Mouse (Mus musculus): ENCODE measurements around the gene Eya4. TPM values are rescaled to one million over a fixed set of nuclear protein-coding genes. Genes with fewer than 3 reads are reported as not detected.
A peak's percentile ranks its signal among the peaks of the same experiment; 100 is the strongest.

Eya4 gene
- polyA plus RNA-seq, 1 experiment from 2014 or later: 0.77 TPM

- no peak overlapping the region for H3K4me2 ChIP-seq (ENCODE audit: low read length)
- no peaks in the 10 kb centered on the region for H3K9me3 ChIP-seq (ENCODE audit: control insufficient read depth, low read length)
- no peaks in the 10 kb centered on the region for H3K36me3 ChIP-seq (ENCODE audit: control insufficient read depth, insufficient read depth, low read length)
- H3K4me1 ChIP-seq (replicated peaks; ENCODE audit: control insufficient read depth, insufficient read depth, low read length): 0 out of 2 replicates have a peak, but pooled peaks cover 7% of the 10 kb centered on the region
- ATAC-seq (replicated peaks; ENCODE audit: low FRiP score, low TSS enrichment, low read depth) (no peak), DNase-seq (ENCODE audit: low spot score) (no peak)
- H3K27ac ChIP-seq (ENCODE audit: low read depth): no peak overlapping the region
- no peak overlapping the region for H3K4me3 ChIP-seq (ENCODE audit: low read depth, low read length)
- no peaks in the 10 kb centered on the region for H3K27me3 ChIP-seq (replicated peaks; ENCODE audit: control insufficient read depth, insufficient read depth, low read length)
- 30% methylated on average over 4 of the region's 4 CpGs for WGBS
- H3K9ac ChIP-seq (ENCODE audit: low read length): no peak overlapping the region
Observed at GRCm38 (mm10) chr10:23081548-23081828, 269.1 kb downstream of the Eya4 start.

GRCm38 (mm10) chr10:23080749-23081547 lies 269.6 kb downstream of the Eya4 start:
- 0 out of 2 replicates have a peak, but pooled peaks cover 7% of the 10 kb centered on the region for H3K4me1 ChIP-seq (replicated peaks; ENCODE audit: control insufficient read depth, insufficient read depth, low read length)
- no peaks in the 10 kb centered on the region for H3K27me3 ChIP-seq (replicated peaks; ENCODE audit: control insufficient read depth, insufficient read depth, low read length)
- H3K4me3 ChIP-seq (ENCODE audit: low read depth, low read length): no peak overlapping the region
- H3K4me2 ChIP-seq (ENCODE audit: low read length): 0 out of 2 replicates have a peak overlapping the region, but pooled peaks have one; percentile 6
- H3K9ac ChIP-seq (ENCODE audit: low read length): no peak overlapping the region
- no peaks in the 10 kb centered on the region for H3K36me3 ChIP-seq (ENCODE audit: control insufficient read depth, insufficient read depth, low read length)
- no peaks in the 10 kb centered on the region for H3K9me3 ChIP-seq (ENCODE audit: control insufficient read depth, low read length)
- 37% methylated on average over 24 of the region's 24 CpGs for WGBS
- H3K27ac ChIP-seq (ENCODE audit: low read depth): peak overlapping the region; percentile 40; the same call in 1 of the 2 replicates
- no peak; the same call in 1 of the 2 replicates for ATAC-seq (replicated peaks; ENCODE audit: low FRiP score, low TSS enrichment, low read depth)
- DNase-seq (ENCODE audit: low spot score): peak; percentile 98

- ATAC-seq (replicated peaks; ENCODE audit: low FRiP score, low TSS enrichment, low read depth) (0 out of 2 replicates have a peak, but pooled peaks have one; percentile 38), DNase-seq (ENCODE audit: low spot score) (peak; percentile 79)
- Histone ChIP-seq H3K27me3 (replicated peaks; ENCODE audit: control insufficient read depth, insufficient read depth, low read length) (no peaks in the 10 kb centered on the region), H3K27ac (ENCODE audit: low read depth) (peak overlapping the region; percentile 68), H3K36me3 (ENCODE audit: control insufficient read depth, insufficient read depth, low read length) (no peaks in the 10 kb centered on the region), H3K4me2 (ENCODE audit: low read length) (peak overlapping the region; percentile 61), H3K9me3 (ENCODE audit: control insufficient read depth, low read length) (no peaks in the 10 kb centered on the region), H3K9ac (ENCODE audit: low read length) (peak overlapping the region; percentile 45), H3K4me3 (ENCODE audit: low read depth, low read length) (peak overlapping the region; percentile 27), H3K4me1 (replicated peaks; ENCODE audit: control insufficient read depth, insufficient read depth, low read length) (0 out of 2 replicates have a peak, but pooled peaks cover 7% of the 10 kb centered on the region)
- WGBS: 22% methylated on average over 21 of the region's 21 CpGs
Observed at GRCm38 (mm10) chr10:23076691-23077385, 273.7 kb downstream of the Eya4 start.

GRCm38 (mm10) chr10:23073431-23073830 lies 277.2 kb downstream of the Eya4 start:
- Histone ChIP-seq H3K27ac (ENCODE audit: low read depth) (no peak overlapping the region), H3K36me3 (ENCODE audit: control insufficient read depth, insufficient read depth, low read length) (no peaks in the 10 kb centered on the region)
- WGBS: 66% methylated on average over 2 of the region's 2 CpGs

GRCm38 (mm10) chr10:23063637-23064036 lies 286.9 kb downstream of the Eya4 start:
- Histone ChIP-seq H3K9me3 (ENCODE audit: control insufficient read depth, low read length) (no peaks in the 10 kb centered on the region), H3K27me3 (replicated peaks; ENCODE audit: control insufficient read depth, insufficient read depth, low read length) (no peaks in the 10 kb centered on the region), H3K4me2 (ENCODE audit: low read length) (no peak overlapping the region), H3K27ac (ENCODE audit: low read depth) (no peak overlapping the region), H3K4me1 (replicated peaks; ENCODE audit: control insufficient read depth, insufficient read depth, low read length) (peaks cover 3% of the 10 kb centered on the region; the same call in 1 of the 2 replicates), H3K4me3 (ENCODE audit: low read depth, low read length) (no peak overlapping the region), H3K9ac (ENCODE audit: low read length) (no peak overlapping the region), H3K36me3 (ENCODE audit: control insufficient read depth, insufficient read depth, low read length) (no peaks in the 10 kb centered on the region)
- ATAC-seq (replicated peaks; ENCODE audit: low FRiP score, low TSS enrichment, low read depth) (no peak), DNase-seq (ENCODE audit: low spot score) (no peak)
- WGBS: 57% methylated on average over 6 of the region's 6 CpGs

More at GRCm38 (mm10) chr10:23073431-23073830, 277.2 kb downstream of the Eya4 start:
- H3K9me3 ChIP-seq (ENCODE audit: control insufficient read depth, low read length): no peaks in the 10 kb centered on the region
- DNase-seq (ENCODE audit: low spot score) (no peak), ATAC-seq (replicated peaks; ENCODE audit: low FRiP score, low TSS enrichment, low read depth) (no peak)
- H3K4me1 ChIP-seq (replicated peaks; ENCODE audit: control insufficient read depth, insufficient read depth, low read length): no peaks in the 10 kb centered on the region
- no peak overlapping the region for H3K9ac ChIP-seq (ENCODE audit: low read length)
- no peak overlapping the region for H3K4me3 ChIP-seq (ENCODE audit: low read depth, low read length)
- no peaks in the 10 kb centered on the region for H3K27me3 ChIP-seq (replicated peaks; ENCODE audit: control insufficient read depth, insufficient read depth, low read length)
- H3K4me2 ChIP-seq (ENCODE audit: low read length): no peak overlapping the region

GRCm38 (mm10) chr10:23062719-23063118 lies 287.9 kb downstream of the Eya4 start:
- H3K9me3 ChIP-seq (ENCODE audit: control insufficient read depth, low read length): no peaks in the 10 kb centered on the region
- DNase-seq (ENCODE audit: low spot score): no peak
- peaks cover 3% of the 10 kb centered on the region; the same call in 1 of the 2 replicates for H3K4me1 ChIP-seq (replicated peaks; ENCODE audit: control insufficient read depth, insufficient read depth, low read length)
- WGBS: 86% methylated on average over 5 of the region's 5 CpGs
- H3K36me3 ChIP-seq (ENCODE audit: control insufficient read depth, insufficient read depth, low read length): no peaks in the 10 kb centered on the region
- ATAC-seq (replicated peaks; ENCODE audit: low FRiP score, low TSS enrichment, low read depth): no peak
- H3K4me2 ChIP-seq (ENCODE audit: low read length): no peak overlapping the region
- H3K27me3 ChIP-seq (replicated peaks; ENCODE audit: control insufficient read depth, insufficient read depth, low read length): no peaks in the 10 kb centered on the region
- H3K27ac ChIP-seq (ENCODE audit: low read depth): no peak overlapping the region
- H3K4me3 ChIP-seq (ENCODE audit: low read depth, low read length): no peak overlapping the region
- no peak overlapping the region for H3K9ac ChIP-seq (ENCODE audit: low read length)

GRCm38 (mm10) chr10:23060694-23061060 lies 289.9 kb downstream of the Eya4 start:
- H3K27ac ChIP-seq (ENCODE audit: low read depth): peak overlapping the region; percentile 75
- H3K9ac ChIP-seq (ENCODE audit: low read length): no peak overlapping the region
- 68% methylated on average over 3 of the region's 3 CpGs for WGBS
- H3K9me3 ChIP-seq (ENCODE audit: control insufficient read depth, low read length): no peaks in the 10 kb centered on the region
- no peak overlapping the region for H3K4me3 ChIP-seq (ENCODE audit: low read depth, low read length)
- H3K4me1 ChIP-seq (replicated peaks; ENCODE audit: control insufficient read depth, insufficient read depth, low read length): peaks cover 3% of the 10 kb centered on the region; the same call in 1 of the 2 replicates
- no peak for ATAC-seq (replicated peaks; ENCODE audit: low FRiP score, low TSS enrichment, low read depth)
- no peak for DNase-seq (ENCODE audit: low spot score)
- no peaks in the 10 kb centered on the region for H3K36me3 ChIP-seq (ENCODE audit: control insufficient read depth, insufficient read depth, low read length)
- no peaks in the 10 kb centered on the region for H3K27me3 ChIP-seq (replicated peaks; ENCODE audit: control insufficient read depth, insufficient read depth, low read length)
- H3K4me2 ChIP-seq (ENCODE audit: low read length): no peak overlapping the region

- H3K27ac ChIP-seq (ENCODE audit: low read depth): peak overlapping the region; percentile 75
- ATAC-seq (replicated peaks; ENCODE audit: low FRiP score, low TSS enrichment, low read depth) (no peak), DNase-seq (ENCODE audit: low spot score) (no peak)
- H3K36me3 ChIP-seq (ENCODE audit: control insufficient read depth, insufficient read depth, low read length): no peaks in the 10 kb centered on the region
- H3K4me2 ChIP-seq (ENCODE audit: low read length): no peak overlapping the region
- no peak overlapping the region for H3K4me3 ChIP-seq (ENCODE audit: low read depth, low read length)
- H3K27me3 ChIP-seq (replicated peaks; ENCODE audit: control insufficient read depth, insufficient read depth, low read length): no peaks in the 10 kb centered on the region
- no peaks in the 10 kb centered on the region for H3K9me3 ChIP-seq (ENCODE audit: control insufficient read depth, low read length)
- 38% methylated on average over 5 of the region's 5 CpGs for whole genome bisulfite sequencing
- H3K9ac ChIP-seq (ENCODE audit: low read length): no peak overlapping the region
- peaks cover 3% of the 10 kb centered on the region; the same call in 1 of the 2 replicates for H3K4me1 ChIP-seq (replicated peaks; ENCODE audit: control insufficient read depth, insufficient read depth, low read length)
Observed at GRCm38 (mm10) chr10:23060041-23060693, 290.4 kb downstream of the Eya4 start.
